Mouse (Mus musculus) lung, adult 2 months (tissue): ENCODE measurements around the gene Dcst2. TPM values are rescaled to one million over a fixed set of nuclear protein-coding genes. Genes with fewer than 3 reads are reported as not detected.

Experiments
- DNase-seq: peaks from one replicate; pipeline ENCODE4 v3.0.0; 2022
- H3K4me1 ChIP-seq: fragments of 200-500 bp; 2 replicates; pipeline ENCODE4 v1.6.1; 2011; ENCODE audit warnings: low read length; ENCODE audit not compliant: control insufficient read depth, insufficient read depth
- H3K4me3 ChIP-seq: fragments of 200-500 bp; replicated peaks from 2 replicates; pipeline ENCODE3; 2011; ENCODE audit warnings: low read depth, mild to moderate bottlenecking, control low read depth, low read length; ENCODE audit errors: extremely low read depth
- CTCF ChIP-seq: fragments of 200-500 bp; IDR thresholded peaks from 2 replicates; pipeline ENCODE4 v1.5.1; 2011; ENCODE audit warnings: mild to moderate bottlenecking, low read length, control low read depth; ENCODE audit not compliant: insufficient read depth
- POLR2A ChIP-seq: fragments of 200-500 bp; IDR thresholded peaks from 2 replicates; pipeline ENCODE4 v1.6.1; 2011; ENCODE audit warnings: low read depth, mild to moderate bottlenecking, control low read depth, low read length, borderline replicate concordance; ENCODE audit errors: extremely low read depth
- WGBS: fragments of 180-500 bp; shearing (Covaris S2); methylation state at CpG from one replicate; pipeline ENCODE4 v1.1.7; 2018; 5-methylcytosine and 5-hydroxymethylcytosine counted together
- polyA plus RNA-seq: library from polyadenylated mRNA; depleted of rRNA; stranded (reverse); fragments of >200 nt; gene quantifications from 2 replicates; pipeline ENCODE4 v1.2.3, GENCODE M21; 2012

Dcst2 gene
- polyA plus RNA-seq, 1 experiment, result 0.28 TPM

GRCm38 (mm10) chr3:89418170-89418860 is 56.5 kb downstream of the Dcst2 start, which contains the start of the genes Cks1b and Shc1:
Cks1b (minus strand) TSS chr3:89418383.
Shc1 (plus strand) TSS chr3:89418443.
- WGBS, result under 1% methylated on average over 39 of the region's 39 CpGs

GRCm38 (mm10) chr3:89418861-89419250 is 57.1 kb downstream of the Dcst2 start:
- peak; percentile 76 for DNase-seq
- peaks cover 3% of the 10 kb centered on the region; the same call in 1 of the 2 replicates for H3K4me1 ChIP-seq
- TF ChIP-seq POLR2A (peak; percentile 76; the same call in 1 of the 2 replicates), CTCF (no peak)
- under 1% methylated on average over 16 of the region's 16 CpGs for WGBS
- peak overlapping the region; percentile 89 for H3K4me3 ChIP-seq

More at GRCm38 (mm10) chr3:89418170-89418860, 56.5 kb downstream of the Dcst2 start, which contains the start of the genes Cks1b and Shc1:
- Histone ChIP-seq H3K4me3 (peak within 1 kb of the TSS; percentile 89), H3K4me1 (peaks cover 3% of the 10 kb centered on the region; the same call in 1 of the 2 replicates)
- no peak for TF ChIP-seq CTCF
- peak; percentile 69; the same call in 1 of the 2 replicates for TF ChIP-seq POLR2A
- DNase-seq, result peak; percentile 91

- DNase-seq, result peak; percentile 70
- H3K4me1 ChIP-seq, result peaks cover 3% of the 10 kb centered on the region; the same call in 1 of the 2 replicates
- TF ChIP-seq CTCF, result no peak
- peak; percentile 69; the same call in 1 of the 2 replicates for TF ChIP-seq POLR2A
- 2% methylated on average over 9 of the region's 9 CpGs for WGBS
- peak overlapping the region; percentile 89 for H3K4me3 ChIP-seq
These were observed 57.8 kb downstream of the Dcst2 start for GRCm38 (mm10) chr3:89419571-89419970.

GRCm38 (mm10) chr3:89419981-89420380 is 58.2 kb downstream of the Dcst2 start:
- TF ChIP-seq CTCF (no peak), POLR2A (no peak)
- 21% methylated on average over 3 of the region's 3 CpGs for WGBS
- DNase-seq, result no peak
- peaks cover 3% of the 10 kb centered on the region; the same call in 1 of the 2 replicates for H3K4me1 ChIP-seq
- H3K4me3 ChIP-seq, result peak overlapping the region; percentile 89

- H3K4me3 ChIP-seq, result no peak overlapping the region
- no peak for DNase-seq
- TF ChIP-seq POLR2A (no peak), CTCF (no peak)
- 21% methylated on average over 2 of the region's 2 CpGs for WGBS
- peaks cover 3% of the 10 kb centered on the region; the same call in 1 of the 2 replicates for H3K4me1 ChIP-seq
These were observed 58.6 kb downstream of the Dcst2 start for GRCm38 (mm10) chr3:89420421-89420820.

- H3K4me1 ChIP-seq, result peaks cover 3% of the 10 kb centered on the region; the same call in 1 of the 2 replicates
- peak overlapping the region; percentile 51 for H3K4me3 ChIP-seq
- no peak for TF ChIP-seq CTCF
- peak; percentile 80; the same call in 1 of the 2 replicates for TF ChIP-seq POLR2A
- whole genome bisulfite sequencing, result 10% methylated on average over 11 of the region's 11 CpGs
- peak; percentile 71 for DNase-seq
These were observed 59.4 kb downstream of the Dcst2 start for GRCm38 (mm10) chr3:89421002-89421774.

GRCm38 (mm10) chr3:89421810-89422473 is 60.2 kb downstream of the Dcst2 start:
- peak; percentile 18 for DNase-seq
- peak overlapping the region; percentile 51 for H3K4me3 ChIP-seq
- H3K4me1 ChIP-seq, result peaks cover 3% of the 10 kb centered on the region; the same call in 1 of the 2 replicates
- TF ChIP-seq CTCF (no peak), POLR2A (no peak)
- WGBS, result 25% methylated on average over 22 of the region's 22 CpGs

- no peak for DNase-seq
- Histone ChIP-seq H3K4me1 (peaks cover 3% of the 10 kb centered on the region; the same call in 1 of the 2 replicates), H3K4me3 (no peak overlapping the region)
- TF ChIP-seq CTCF (no peak), POLR2A (no peak)
- whole genome bisulfite sequencing, result 63% methylated on average over 6 of the region's 6 CpGs
These were observed 60.9 kb downstream of the Dcst2 start for GRCm38 (mm10) chr3:89422556-89423205.
